Mouse (Mus musculus) left cerebral cortex, postnatal 10 days (tissue): Measurements from ENCODE around the gene Ier5. TPM values are rescaled to one million over a fixed set of nuclear protein-coding genes. Genes with fewer than 3 reads are reported as not detected.

Experiments used
- DNase-seq, 2 experiments: peaks; one replicate each; pipeline ENCODE4 v3.0.0; 2021 to 2022; ENCODE audit warnings: low spot score in 2 of 2, mixed read lengths in 1 of 2; ENCODE audit errors: extremely low spot score in 1 of 2
- intact Hi-C: fragments of 180-260 bp; cut with DNase I; formaldehyde crosslinking; loops from one replicate; pipeline ENCODE4 v1.15.1; 2025
- total RNA-seq, 2 experiments: library from RNA; stranded (reverse); gene quantifications; 2 replicates each; pipeline ENCODE4 v1.2.3; 2021

The Ier5 gene
- total RNA-seq, 2 experiments from 2014 or later, result 15.2 to 18.1 TPM

DNA sequence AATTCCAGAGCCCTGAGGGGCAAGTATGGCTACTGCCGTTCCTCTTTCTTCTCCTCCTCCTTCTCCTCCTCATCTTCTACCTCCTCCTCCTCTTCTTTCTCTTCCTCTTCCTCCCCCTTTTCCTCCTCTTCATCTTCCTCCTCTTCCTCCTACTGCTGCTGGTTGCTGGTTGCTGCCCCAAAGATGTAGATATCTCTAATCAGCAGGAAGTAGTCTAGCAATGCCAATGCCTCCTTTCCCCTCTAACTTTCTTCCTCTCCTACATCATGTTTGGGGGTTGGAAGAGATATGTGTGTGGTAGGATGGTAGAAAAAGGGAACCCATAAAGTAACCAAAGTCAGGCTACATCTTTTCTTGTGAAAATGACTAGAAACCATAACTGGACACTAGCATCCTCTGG, 6.9 kb upstream of the Ier5 start:
- intact Hi-C loops, result no loop called here
- no peak for DNase-seq

DNA sequence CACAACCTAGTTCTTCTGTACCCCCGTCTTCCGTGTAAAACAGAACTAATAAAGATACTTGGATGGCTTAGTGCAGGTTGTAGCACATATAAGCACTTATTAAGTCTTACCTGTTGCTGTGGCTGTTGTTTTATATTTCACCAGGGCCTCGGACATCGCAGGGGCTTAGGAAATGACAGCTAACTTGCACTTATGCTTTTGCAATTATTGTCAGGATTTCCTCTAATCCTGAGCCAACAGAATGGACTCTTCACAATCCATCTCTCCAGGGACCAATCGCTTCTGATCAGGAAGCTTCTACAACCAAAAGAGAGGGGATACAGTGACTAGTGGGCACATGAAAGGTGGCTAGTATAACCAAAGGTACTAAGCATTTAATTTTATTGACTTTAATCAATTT, 4.6 kb upstream of the Ier5 start:
- DNase-seq, result no peak
- intact Hi-C loops, result no loop called here

DNA sequence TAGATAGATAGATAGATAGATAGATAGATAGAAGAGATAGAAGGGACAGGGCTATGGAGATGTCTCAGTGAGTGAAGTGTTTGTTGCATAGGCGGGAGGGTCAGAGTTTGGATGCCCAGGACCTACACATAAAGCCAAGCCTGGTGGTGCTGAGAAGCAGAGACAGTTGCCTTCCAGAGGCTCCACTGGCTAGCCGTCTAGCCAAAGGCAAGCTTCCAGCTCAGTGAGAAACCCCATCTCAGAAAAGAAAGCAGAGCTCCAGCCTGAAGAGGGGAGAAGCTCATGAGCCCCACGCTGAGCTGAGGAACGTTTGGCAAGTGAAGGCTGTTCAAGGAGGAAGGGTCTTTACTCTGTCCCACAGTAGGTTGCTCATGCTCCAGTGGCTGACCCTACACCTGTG, 3.2 kb upstream of the Ier5 start:
- no peak for DNase-seq
- intact Hi-C loops, result no loop called here

DNA sequence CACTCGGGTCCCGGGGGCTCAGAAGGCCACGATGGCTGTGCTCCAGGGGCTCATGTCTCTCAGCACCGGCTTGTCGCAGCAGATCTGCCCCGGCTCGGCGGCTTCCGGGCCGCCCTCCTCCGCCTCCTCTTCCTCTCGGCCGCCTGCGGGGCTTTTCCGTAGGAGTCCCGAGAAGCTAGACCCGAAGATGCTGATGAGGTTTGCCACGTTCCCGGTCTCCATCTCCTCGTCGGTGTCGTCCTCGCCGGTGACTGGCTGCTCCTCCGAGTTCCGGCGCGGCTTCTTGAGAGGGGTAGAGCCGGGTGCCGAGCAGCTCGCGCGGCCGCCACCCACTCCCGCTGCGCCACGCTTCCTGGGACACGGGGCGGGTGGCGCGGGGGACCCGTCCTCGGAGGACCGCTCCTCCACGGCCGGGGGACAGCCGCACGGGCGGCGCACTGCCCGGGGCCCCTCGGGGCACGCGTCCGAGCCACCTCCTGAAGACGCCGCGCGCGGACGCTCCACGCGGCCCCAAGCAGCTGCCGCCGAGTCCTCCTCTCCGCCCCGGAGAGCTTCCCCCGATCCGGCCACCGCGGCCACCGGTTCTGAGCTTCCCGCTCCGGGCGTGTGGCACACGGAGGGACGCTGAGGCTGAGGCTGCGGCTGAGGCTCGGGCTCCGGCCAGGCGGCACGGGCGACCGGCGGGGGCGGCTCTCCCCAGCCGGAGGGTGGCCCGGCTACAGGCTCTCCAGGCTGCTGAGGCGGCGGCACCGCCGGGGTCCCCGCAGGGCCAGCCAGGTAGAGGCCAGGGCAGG, 753 bp downstream of the Ier5 start:
- DNase-seq, result peak in 1 of 2 experiments; percentile 81
- intact Hi-C loops, result loop anchor here (1.0 to 5.0 kb wide), 2 partner anchors 46 to 114 kb away; no protein-coding TSS in a partner anchor

DNA sequence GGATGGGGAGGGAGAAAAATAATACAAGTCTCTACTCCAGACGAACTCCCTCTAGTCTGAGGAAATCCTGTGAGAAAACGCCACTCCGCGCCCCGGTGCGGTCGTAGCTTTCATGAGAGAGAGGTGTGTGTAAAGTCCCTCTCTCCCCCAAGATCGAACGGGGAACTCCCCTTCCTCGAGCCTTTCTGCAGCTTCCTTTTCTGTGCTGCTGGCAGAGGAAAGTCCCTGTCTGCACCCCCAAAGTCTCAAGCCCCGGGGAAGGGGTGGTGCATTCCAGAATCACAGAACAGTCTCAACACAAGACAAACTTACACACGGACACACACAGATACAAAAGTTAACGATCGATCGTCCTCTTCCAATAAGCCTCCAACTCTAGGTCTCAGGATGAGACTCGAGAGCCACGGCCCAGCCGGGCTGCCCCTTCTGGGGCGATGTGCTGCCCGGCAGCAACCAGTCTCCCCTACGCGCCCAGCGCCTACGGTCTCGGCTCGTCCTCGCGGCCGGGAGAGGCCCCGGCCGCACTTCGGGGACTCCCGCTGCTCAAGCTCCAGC, 1.4 kb downstream of the Ier5 start:
- intact Hi-C loops, result loop anchor here (1.0 to 5.0 kb wide), 2 partner anchors 46 to 114 kb away; no protein-coding TSS in a partner anchor
- peak in 1 of 2 experiments; percentile 46 for DNase-seq

DNA sequence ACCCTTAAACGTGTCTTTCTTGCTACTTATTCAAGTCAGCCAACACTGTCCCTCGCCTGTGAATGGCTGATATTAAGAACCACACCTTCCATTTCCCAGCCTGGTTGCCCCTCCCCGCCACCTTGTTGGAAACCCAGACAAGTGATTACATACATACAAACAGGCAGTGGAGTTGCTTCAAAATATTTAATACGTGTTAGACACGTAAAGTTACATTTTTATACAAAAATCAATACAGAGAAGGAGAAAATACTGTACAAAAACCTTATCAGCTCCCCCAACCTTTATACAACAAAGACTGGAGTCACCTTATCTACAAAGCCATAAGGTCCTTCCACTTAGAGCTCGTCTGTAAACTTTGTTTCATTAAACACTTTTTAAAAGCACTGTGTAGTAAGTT, 2.1 kb downstream of the Ier5 start:
- intact Hi-C loops, result loop anchor here (5.0 kb wide), 1 partner anchor 115 kb away; no protein-coding TSS in a partner anchor
- DNase-seq, result no peak

DNA sequence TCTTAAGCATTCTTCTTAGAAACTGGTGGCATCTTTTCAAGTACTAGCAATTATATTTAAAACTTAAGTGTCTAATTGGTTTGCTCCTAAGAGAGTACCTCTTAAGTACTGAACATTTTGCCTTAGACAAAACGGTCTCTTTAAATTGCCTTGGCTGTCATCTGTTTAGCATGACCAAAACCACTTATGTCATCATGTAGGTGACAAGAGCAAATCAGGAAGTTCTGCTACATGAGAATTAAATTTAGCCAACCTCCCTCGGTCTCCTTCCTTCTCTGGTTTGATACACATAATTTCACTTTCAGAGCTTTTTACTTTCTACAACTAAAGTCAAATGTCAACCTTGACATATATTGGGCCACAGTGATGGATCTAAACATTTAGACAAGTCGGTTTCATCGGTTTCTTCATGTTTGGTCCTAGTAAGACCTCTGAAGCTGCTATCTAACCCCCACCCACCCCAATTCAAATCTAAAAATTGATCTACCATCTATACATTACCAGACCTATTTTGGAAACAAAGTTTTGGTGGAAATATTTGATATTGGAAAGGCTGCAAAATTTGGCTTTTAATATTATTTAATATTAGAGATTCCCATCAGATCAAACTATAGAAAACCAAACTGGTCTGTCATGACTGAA, 2.7 kb downstream of the Ier5 start:
- intact Hi-C loops, result loop anchor here (5.0 kb wide), 1 partner anchor 116 kb away; no protein-coding TSS in a partner anchor
- DNase-seq, result no peak

DNA sequence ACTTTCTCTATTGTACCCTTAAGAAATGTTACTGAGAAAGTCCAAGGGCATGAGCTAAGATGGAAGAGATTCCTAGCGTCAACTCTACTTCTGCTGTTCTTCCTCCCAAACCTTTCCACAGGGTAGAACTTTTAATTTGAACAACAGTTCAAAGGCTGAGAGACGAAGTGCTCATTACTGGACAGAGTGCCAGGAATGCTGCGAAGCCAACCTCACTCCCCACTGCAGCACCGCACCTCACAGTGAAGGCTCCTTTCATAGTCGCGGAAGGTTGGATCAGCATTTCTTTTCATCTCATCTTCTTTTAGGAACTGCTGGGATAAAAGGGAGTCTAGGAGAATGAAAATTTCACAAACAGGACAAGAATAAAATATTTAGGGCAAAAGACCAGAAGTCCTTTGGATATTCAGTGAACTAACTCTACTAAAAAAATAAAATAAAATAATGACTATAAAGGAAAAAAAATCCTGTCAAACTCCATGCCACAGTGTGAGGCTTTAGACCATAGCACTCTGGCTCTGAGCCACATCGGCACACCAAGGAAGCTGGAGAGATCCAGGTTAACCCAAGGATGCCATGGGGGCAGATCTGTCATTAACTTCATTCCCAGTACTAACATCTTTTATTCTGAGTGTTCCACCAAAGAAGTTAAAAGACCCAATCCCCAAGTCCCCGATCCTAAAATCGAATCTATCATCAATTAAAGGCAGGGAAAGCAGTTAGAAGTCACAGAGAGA, 5.3 kb downstream of the Ier5 start:
- intact Hi-C loops, result no loop called here
- no peak for DNase-seq

DNA sequence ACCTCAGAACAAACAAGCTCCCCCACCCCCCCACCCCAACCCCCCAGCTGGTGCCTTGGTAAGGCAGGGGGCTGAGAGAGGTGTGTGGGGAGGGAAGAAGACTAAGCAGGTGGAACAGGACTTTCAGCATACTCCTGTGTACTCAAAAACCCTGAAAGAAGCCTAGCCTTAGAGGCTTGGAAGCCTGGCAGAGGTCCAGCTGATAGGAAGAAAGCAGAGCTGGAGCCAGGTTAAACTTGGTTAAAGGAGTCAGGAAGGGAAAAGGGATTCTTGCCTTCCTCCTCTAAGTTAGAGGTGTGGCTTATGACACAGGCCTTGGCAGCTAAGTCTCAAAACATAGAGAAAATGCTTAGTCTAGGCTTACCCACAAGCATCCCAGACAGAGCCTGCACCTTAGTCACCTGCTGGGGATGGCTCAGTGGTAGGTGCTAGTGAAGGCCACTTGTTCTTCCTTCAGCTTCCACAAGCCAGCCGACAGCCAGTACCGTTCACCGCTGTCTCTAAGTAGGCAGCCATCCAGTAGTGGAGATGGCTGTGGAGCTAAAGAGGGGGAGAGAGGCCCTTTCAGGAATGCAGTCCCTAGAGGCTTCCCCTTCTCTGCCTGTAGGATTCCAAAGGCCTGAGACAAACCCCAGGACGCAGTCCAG, 6.2 kb downstream of the Ier5 start:
- peak in 1 of 2 experiments; percentile 44 for DNase-seq
- intact Hi-C loops, result no loop called here

DNA sequence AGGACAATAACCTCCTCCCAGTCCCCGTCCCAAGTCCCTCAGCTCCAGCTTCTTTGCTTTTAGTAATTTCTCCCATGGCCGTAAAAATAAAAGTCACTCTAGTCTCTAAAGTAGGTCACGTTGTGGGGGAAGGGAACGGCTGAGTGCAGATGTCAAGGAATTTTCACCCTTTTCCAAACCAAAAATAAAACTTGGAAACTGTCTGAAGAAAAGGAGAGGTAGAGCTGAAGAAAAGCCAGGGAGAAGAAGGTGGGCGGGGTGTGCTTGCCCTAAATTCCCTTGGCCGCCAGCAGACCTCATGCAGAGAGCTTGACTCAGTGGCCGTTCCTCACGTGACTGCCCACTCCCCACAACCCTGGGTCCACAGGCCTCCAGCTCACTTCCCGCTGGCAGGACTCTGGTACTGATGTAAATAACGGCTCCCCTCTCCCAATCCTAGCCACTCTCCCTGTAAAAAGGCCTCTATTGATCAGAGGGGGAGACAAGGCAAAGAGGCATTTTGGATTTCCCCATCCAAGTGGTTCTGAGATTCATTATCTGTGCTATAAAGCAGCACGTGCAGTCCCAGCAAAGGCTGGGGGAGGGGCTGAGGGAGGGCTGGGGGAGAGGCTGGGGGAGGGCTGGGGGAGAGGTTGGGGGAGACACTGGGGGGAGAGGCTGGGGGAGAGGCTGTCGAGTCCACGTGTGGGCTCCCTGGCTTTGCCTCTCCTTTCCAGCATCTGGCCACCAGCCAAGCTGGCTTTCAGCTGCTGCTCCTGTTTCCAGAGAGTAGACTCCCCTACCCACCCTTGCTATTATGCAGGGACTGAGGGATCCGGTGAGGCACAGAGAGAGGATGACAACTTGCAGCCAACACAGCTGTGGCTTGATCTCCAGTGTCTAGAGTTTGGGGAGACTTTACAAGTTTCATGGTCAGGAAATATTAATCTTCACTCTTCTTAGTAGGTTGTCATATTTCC, 7.3 kb downstream of the Ier5 start:
- DNase-seq, result peak; percentile 71 to 88
- intact Hi-C loops, result no loop called here

DNA sequence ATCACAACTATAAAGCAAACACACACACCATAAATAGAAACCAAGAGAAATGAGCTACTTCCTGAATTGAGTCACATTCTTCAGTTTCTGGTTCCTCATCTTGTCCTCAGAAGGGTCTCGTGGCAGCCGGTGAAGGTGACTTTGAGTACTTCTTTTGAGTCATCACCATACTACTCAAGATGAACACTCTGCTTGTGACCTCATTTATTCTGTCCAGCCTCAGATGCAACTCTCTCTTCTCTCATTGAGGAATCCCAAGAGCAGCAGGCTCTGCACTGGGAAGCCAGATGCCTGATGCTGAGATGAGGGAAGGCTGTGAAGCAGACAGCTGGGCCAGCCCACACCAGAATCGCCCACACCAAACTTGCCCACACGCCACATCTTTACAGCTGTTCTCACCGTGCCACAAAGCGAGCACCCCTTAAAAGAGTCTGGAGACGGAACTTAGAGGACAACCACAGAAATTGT, 8.0 kb downstream of the Ier5 start:
- intact Hi-C loops, result no loop called here
- no peak for DNase-seq

DNA sequence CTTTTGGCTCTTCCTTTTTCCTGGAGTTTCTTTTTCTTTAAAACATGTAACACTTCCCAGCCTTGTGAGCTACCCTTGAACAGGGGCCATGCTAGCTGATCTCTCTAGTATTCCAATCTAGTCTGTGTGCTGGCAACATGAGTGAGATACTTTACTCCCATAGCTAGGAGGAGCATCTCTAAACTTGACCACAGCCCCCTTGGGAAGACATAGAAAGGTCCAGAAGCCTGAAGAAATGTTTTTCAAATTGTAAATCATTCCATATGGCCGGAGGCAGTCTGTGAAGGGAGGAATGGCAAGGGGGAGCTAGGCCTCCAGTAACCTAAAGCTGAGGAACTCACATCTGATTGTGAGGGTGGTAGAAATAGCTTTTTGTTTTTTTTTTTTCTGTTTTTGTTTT, 8.7 kb downstream of the Ier5 start:
- intact Hi-C loops, result no loop called here
- no peak for DNase-seq

DNA sequence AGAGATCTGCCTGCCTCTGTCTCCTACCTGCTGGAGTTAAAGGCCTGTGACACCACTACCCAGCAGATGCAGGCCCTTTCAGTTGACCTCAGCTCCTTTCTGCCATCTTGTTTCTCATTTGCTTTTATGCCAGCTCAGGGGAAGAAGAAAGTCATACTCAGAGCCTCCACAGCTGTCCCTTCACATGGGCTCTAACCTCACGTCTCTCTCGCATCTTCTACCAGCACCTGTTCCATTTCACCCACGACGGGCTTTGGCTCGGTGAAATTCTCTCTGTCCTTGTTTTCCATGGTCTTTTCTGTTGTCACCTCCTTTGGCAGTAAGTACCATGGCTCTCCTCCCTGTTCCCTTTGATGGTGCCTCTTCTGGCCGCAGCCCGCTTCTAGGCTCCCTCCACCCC, 9.1 kb downstream of the Ier5 start:
- intact Hi-C loops, result no loop called here
- no peak for DNase-seq

DNA sequence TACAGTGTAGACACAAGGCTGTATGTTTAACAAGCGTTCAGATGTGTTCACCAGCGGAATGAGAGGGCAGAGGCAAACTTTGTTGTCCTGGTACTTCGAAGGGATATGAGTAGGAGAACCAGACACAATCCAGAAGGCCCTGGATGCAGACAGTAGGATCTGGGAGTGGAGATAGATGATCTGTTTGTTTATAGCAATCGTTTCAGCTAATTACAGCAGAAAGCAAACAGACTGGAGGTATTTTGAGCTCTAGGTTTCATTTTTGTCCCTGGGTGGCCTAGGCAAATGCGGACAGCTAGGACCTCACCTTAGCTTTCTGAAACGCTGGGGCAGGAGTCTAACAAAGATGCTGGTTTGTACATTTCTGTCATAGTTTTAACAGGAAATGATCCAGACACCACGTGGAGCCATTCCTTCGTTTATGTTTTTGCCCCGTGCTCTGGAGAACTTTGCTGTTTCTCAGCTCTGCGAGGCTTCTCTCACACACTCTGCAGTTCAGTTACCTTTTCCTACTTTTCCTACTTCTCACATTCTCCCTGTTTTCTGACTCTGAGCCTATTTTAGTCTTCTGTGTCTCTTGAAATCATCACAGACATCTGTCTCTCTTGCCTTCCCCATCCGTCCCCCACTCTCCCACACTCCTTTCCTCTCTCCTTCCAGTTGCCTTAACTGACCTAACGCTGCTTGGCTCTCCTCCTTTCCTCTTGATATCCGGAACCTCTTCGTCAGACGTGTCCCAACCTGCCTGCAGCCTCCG, 10.4 kb downstream of the Ier5 start:
- intact Hi-C loops, result no loop called here
- DNase-seq, result no peak

DNA sequence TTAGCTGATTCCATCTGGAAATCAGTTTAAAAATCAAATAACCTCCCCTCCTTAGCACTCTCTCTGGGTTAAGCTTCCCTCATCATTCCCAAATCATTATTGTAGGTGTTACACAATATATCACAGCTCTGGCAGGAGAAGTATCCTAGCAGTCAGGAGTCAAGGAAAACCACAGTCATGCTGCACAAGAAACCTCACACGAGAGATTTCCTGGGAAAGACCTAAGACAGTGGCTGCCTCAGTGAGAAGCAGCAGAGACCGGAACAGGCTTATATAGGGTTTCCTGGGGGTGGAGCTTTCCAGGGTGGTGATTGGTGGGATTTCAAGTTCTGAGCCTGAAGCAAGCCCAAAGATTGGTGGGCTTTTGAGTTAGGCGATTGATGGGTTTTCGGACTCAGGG, 11.4 kb downstream of the Ier5 start:
- DNase-seq, result no peak
- intact Hi-C loops, result no loop called here

DNA sequence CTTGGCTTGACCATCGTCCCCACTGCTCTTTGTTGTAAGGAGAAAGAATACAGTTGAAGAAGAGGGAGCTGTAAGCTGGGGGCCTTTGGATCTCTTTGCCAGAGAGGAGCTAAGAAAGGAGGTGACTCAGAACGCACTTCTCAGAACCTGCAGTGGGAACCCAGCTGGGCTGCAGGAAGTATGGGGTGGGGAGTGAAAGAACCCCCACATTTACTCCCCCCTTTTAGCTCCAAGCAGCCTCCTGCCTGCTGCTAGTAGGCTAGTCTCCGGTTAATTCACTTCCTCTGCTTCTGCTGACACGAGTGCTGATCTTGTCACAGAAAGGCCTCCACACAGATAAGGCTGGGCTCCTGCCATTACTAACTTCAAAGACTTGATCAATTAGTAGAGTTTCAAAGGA, 12.5 kb downstream of the Ier5 start:
- intact Hi-C loops, result no loop called here
- peak in 1 of 2 experiments; percentile 50 for DNase-seq

DNA sequence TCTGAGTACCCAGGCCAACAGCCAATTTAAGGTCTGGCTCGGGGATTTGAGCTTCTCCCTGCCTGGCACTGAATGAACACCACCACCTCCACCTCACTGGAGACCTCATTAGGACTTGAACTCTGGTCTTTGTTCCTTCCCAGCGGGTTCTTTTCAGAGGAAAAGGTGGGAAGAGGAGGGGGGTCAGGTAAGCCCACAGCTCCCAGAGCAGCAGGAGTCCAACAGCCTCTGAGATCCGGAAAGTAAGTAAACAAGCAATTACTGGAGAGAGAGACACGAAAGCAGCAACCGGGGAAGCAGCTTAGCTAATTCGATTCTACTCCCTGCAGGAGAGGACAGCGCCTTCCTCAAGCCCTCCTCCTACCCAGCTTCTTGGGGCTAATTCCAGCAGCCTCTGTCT, 13.0 kb downstream of the Ier5 start:
- no peak for DNase-seq
- intact Hi-C loops, result no loop called here
